Mouse (Mus musculus) large intestine, adult 2 months (tissue): ENCODE data around the gene Nudt10. TPM values are rescaled to one million over a fixed set of nuclear protein-coding genes. Genes with fewer than 3 reads are reported as not detected.
"Not testable (repeated sequence)": the region's sequence is repeated elsewhere in the genome, so short reads cannot be mapped to it uniquely, and the experiment has no call there.

Experiments used
- DNase-seq: peaks from one replicate; pipeline ENCODE4 v3.0.0-alpha.2; 2012; ENCODE audit warnings: low read depth, low spot score
- WGBS: fragments of 180-500 bp; shearing (Covaris S2); methylation state at CpG from one replicate; pipeline ENCODE4 v1.1.7; 2018; 5-methylcytosine and 5-hydroxymethylcytosine counted together
- polyA plus RNA-seq: library from polyadenylated mRNA; depleted of rRNA; stranded (reverse); fragments of >200 nt; gene quantifications from 2 replicates; pipeline ENCODE4 v1.2.3, GENCODE M21; 2012; rRNA removed

The Nudt10 gene
- polyA plus RNA-seq, result 0.11 and 0.20 TPM in 2 replicates

- DNase-seq, result not testable (repeated sequence)
- WGBS, result 38% methylated on average over 11 of the region's 116 CpGs
Measured at GRCm38 (mm10) chrX:6172823-6173640, at the start of gene Nudt10. TSS of gene Nudt10 (minus strand) at chrX:6173015.

- DNase-seq, result not testable (repeated sequence)
- WGBS, result 15% methylated on average over 22 of the region's 64 CpGs
Measured at GRCm38 (mm10) chrX:6172136-6172822, 536 bp downstream of the Nudt10 start.

- 15% methylated on average over 11 of the region's 12 CpGs for WGBS
- no peak for DNase-seq
Measured at GRCm38 (mm10) chrX:6171718-6172117, 1.1 kb downstream of the Nudt10 start.

Other genes with a start within 250 kb of the Nudt10 start
- gene Nudt11, start 125.6 kb downstream of the Nudt10 start, polyA plus RNA-seq, result 0.15 and 0.19 TPM in 2 replicates
- gene AU022751, start 89.6 kb downstream of the Nudt10 start, polyA plus RNA-seq, result not detected in 2 replicates
- gene Bmp15, start 147.7 kb upstream of the Nudt10 start, polyA plus RNA-seq, result not detected in 2 replicates
- gene Shroom4, start 226.8 kb upstream of the Nudt10 start, polyA plus RNA-seq, result 0.40 and 0.45 TPM in 2 replicates